Mouse (Mus musculus): ENCODE data around the gene Cib3. TPM values are rescaled to one million over a fixed set of nuclear protein-coding genes. Genes with fewer than 3 reads are reported as not detected.
A peak's percentile ranks its signal among the peaks of the same experiment; 100 is the strongest.

The Cib3 gene
- total RNA-seq, 2 experiments from 2014 or later, result not detected

- intact Hi-C loops (cut with DNase I), result no loop called here
- no peak for DNase-seq (ENCODE audit: low spot score in 2 of 2)
Observed at GRCm38 (mm10) chr8:72213536-72213935, 899 bp upstream of the Cib3 start, which contains the start of gene Gm11034. TSS of gene Gm11034 (minus strand) at chr8:72213636.

- intact Hi-C loops (cut with DNase I), result no loop called here
Observed at GRCm38 (mm10) chr8:72211846-72212245, 791 bp downstream of the Cib3 start.

GRCm38 (mm10) chr8:72210710-72211109, 1.9 kb downstream of the Cib3 start:
- no peak for DNase-seq (ENCODE audit: low spot score in 2 of 2)
- intact Hi-C loops (cut with DNase I), result no loop called here

More at GRCm38 (mm10) chr8:72211846-72212245, 791 bp downstream of the Cib3 start:
- DNase-seq (ENCODE audit: low spot score in 2 of 2), result no peak

- no peak for DNase-seq (ENCODE audit: low spot score in 2 of 2)
- intact Hi-C loops (cut with DNase I), result no loop called here
Observed at GRCm38 (mm10) chr8:72210222-72210621, 2.4 kb downstream of the Cib3 start.

- DNase-seq (ENCODE audit: low spot score in 2 of 2), result no peak
- intact Hi-C loops (cut with DNase I), result no loop called here
Observed at GRCm38 (mm10) chr8:72208582-72208981, 4.1 kb downstream of the Cib3 start.

GRCm38 (mm10) chr8:72197997-72198396, 14.6 kb downstream of the Cib3 start:
- intact Hi-C loops (cut with DNase I), result no loop called here
- no peak for DNase-seq (ENCODE audit: low spot score in 2 of 2)

GRCm38 (mm10) chr8:72192065-72192464, 20.6 kb downstream of the Cib3 start:
- intact Hi-C loops (cut with DNase I), result no loop called here
- no peak for DNase-seq (ENCODE audit: low spot score in 2 of 2)

- intact Hi-C loops (cut with DNase I), result no loop called here
Observed at GRCm38 (mm10) chr8:72190215-72190539, 22.5 kb downstream of the Cib3 start.

GRCm38 (mm10) chr8:72189417-72190214, 23.0 kb downstream of the Cib3 start, which contains the start of gene Hsh2d:
TSS of gene Hsh2d (plus strand) at chr8:72189638.
- intact Hi-C loops (cut with DNase I), result no loop called here
- no peak for DNase-seq (ENCODE audit: low spot score in 2 of 2)

More at GRCm38 (mm10) chr8:72190215-72190539, 22.5 kb downstream of the Cib3 start:
- DNase-seq (ENCODE audit: low spot score in 2 of 2), result no peak

- DNase-seq (ENCODE audit: low spot score in 2 of 2), result no peak
- intact Hi-C loops (cut with DNase I), result no loop called here
Observed at GRCm38 (mm10) chr8:72187793-72188331, 24.8 kb downstream of the Cib3 start.

GRCm38 (mm10) chr8:72183554-72184202, 29.0 kb downstream of the Cib3 start:
- intact Hi-C loops (cut with DNase I), result no loop called here
- DNase-seq (ENCODE audit: low spot score in 2 of 2), result no peak

- intact Hi-C loops (cut with DNase I), result loop anchor here (5.0 kb wide), 1 partner anchor 190 kb away; no protein-coding TSS in a partner anchor
- peak; percentile 55 to 60 for DNase-seq (ENCODE audit: low spot score in 2 of 2)
Observed at GRCm38 (mm10) chr8:72177346-72177925, 35.2 kb downstream of the Cib3 start.

GRCm38 (mm10) chr8:72169681-72170249, 42.9 kb downstream of the Cib3 start:
- intact Hi-C loops (cut with DNase I), result no loop called here
- no peak for DNase-seq (ENCODE audit: low spot score in 2 of 2)

GRCm38 (mm10) chr8:72169098-72169668, 43.5 kb downstream of the Cib3 start:
- intact Hi-C loops (cut with DNase I), result no loop called here
- no peak for DNase-seq (ENCODE audit: low spot score in 2 of 2)

- intact Hi-C loops (cut with DNase I), result loop anchor here (5.0 kb wide), 2 partner anchors 74 to 241 kb away; no protein-coding TSS in a partner anchor
Observed at GRCm38 (mm10) chr8:72162821-72163220, 49.8 kb downstream of the Cib3 start.

GRCm38 (mm10) chr8:72160707-72161697, 51.6 kb downstream of the Cib3 start, which contains the start of gene Rab8a:
TSS of gene Rab8a (plus strand) at chr8:72161200.
- DNase-seq (ENCODE audit: low spot score in 2 of 2), result peak; percentile 100
- intact Hi-C loops (cut with DNase I), result loop anchor here (5.0 kb wide), 2 partner anchors 76 to 239 kb away; no protein-coding TSS in a partner anchor

More at GRCm38 (mm10) chr8:72162821-72163220, 49.8 kb downstream of the Cib3 start:
- no peak for DNase-seq (ENCODE audit: low spot score in 2 of 2)

GRCm38 (mm10) chr8:72160007-72160406, 52.6 kb downstream of the Cib3 start:
- no peak for DNase-seq (ENCODE audit: low spot score in 2 of 2)
- intact Hi-C loops (cut with DNase I), result loop anchor here (5.0 kb wide), 2 partner anchors 77 to 238 kb away; no protein-coding TSS in a partner anchor

- DNase-seq (ENCODE audit: low spot score in 2 of 2), result no peak
- intact Hi-C loops (cut with DNase I), result no loop called here
Observed at GRCm38 (mm10) chr8:72158726-72159125, 53.9 kb downstream of the Cib3 start.

All from left cerebral cortex, postnatal 36 days (tissue).